Mouse (Mus musculus) heart, adult 8-10 months (tissue): ENCODE data around the gene Slc23a4. TPM values are rescaled to one million over a fixed set of nuclear protein-coding genes. Genes with fewer than 3 reads are reported as not detected.

ENCODE experiments used
- DNase-seq: peaks from one replicate; pipeline ENCODE4 v3.0.0; 2022; ENCODE audit warnings: low spot score
- total RNA-seq, 4 experiments: library from RNA; stranded (reverse); gene quantifications; 2 replicates each; pipeline ENCODE4 v1.2.4; 2022

Gene Slc23a4
- total RNA-seq, 4 experiments from 2014 or later, result 0.31 to 0.32 TPM; not detected in 2

- no peak for DNase-seq
These were observed 32.4 kb downstream of the Slc23a4 start for GRCm38 (mm10) chr6:34955862-34956241.

GRCm38 (mm10) chr6:34954926-34955861 lies 33.0 kb downstream of the Slc23a4 start:
- DNase-seq, result no peak

- DNase-seq, result no peak
These were observed 36.1 kb downstream of the Slc23a4 start for GRCm38 (mm10) chr6:34951956-34952667.

DNA sequence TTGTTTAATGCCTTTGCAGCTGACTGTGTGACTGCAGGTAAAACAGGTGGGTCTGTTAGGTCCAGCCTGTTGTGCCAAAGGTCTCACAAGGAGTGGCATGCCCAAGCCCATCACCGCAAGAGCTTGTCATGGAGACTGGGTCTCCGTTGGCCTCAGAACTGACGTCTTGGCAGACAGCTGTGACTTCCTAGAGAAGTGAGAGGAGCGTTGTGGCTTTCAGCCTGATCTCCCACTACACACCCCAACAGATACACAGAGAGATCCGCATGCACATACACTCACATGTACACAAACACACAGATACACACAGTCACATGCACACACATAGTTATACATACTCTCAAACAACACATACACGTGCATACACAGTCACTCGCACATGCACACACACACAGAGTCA lies 36.7 kb downstream of the Slc23a4 start:
- DNase-seq, result no peak

DNA sequence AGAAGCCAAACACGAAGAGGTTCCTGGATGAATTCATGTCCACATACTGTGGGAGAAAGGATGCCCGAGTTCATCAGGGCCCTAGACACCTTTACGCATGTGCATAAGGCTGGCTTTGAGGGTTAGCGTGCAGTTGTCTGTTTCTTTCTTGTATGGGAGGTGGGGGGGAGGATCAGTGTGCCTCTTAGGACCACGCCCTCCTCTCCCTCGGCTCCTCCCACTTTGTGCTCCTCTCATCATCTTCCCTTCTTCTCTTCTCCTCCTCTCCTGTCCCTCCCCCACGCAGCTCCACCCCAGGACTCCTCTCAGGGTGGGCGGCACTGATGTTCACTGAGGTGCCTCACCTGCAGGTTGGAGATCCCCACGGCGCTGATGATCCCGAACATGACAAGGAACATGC lies 39.7 kb downstream of the Slc23a4 start:
- no peak for DNase-seq

DNA sequence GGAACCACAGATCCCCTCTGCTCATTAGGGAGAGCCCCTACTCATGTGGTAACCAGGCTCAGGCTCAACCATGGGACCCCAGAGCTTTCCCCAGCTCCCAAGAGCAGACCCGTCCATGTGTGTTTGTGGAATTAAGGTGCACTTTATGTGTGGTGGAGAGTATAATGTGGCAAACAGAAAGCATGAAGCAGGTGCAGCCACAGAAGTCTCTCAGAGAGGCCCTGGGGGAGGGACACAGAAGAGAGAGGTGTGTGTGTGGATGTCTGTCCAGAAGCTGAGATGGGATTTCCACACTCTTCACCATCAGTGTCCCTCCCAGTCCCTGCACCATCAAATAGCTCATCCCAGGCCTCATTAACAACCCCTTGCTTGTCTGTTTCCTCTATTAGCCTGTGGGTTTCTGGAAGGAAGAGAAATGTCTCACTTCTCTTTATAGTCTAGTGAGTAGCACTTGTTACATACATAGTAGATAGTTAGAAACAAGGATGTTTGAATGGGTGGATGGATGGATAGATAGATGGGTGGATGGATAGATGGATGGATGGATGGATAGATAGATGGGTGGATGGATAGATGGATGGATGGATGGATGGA lies 41.6 kb downstream of the Slc23a4 start:
- no peak for DNase-seq

DNA sequence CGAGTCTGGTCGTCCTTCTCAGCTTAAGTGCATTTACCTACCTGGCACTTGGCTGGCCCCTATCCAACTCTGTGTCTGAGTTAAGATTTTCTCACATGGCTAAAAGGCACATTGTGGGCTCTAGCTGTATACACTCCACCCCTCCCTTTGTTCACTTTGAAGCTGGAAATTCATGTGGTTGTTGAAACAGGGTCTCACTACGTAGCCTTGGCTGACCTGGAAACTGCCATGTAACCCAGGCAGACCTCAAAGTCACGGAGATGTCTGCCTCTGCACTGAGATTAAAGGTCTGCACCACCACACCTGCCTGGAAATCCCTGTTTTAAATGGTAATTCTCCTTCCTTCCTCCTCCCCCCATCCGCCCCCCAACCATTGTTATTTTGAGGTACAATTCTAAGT lies 44.7 kb downstream of the Slc23a4 start:
- DNase-seq, result no peak

GRCm38 (mm10) chr6:34942446-34942845 lies 45.8 kb downstream of the Slc23a4 start:
- no peak for DNase-seq

DNA sequence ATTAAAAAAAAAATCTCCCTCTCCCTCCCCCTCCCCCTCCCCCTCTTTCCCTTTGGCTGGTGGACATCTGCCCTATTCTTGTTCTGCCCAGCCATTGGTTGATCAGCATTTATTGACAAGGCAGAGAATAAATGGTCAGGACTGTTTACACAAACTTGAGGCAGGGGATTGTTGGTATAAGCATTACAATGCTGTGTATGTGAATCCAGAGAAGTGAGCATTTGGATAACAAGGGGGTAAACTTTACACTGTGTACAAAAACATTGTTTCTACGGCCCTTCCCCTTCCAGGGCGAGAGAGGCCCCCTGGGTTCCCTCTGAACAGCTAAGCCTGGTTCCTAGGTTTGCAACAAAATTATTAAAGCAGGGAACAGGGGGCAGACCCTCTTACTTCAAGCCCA lies 46.7 kb downstream of the Slc23a4 start:
- DNase-seq, result no peak

DNA sequence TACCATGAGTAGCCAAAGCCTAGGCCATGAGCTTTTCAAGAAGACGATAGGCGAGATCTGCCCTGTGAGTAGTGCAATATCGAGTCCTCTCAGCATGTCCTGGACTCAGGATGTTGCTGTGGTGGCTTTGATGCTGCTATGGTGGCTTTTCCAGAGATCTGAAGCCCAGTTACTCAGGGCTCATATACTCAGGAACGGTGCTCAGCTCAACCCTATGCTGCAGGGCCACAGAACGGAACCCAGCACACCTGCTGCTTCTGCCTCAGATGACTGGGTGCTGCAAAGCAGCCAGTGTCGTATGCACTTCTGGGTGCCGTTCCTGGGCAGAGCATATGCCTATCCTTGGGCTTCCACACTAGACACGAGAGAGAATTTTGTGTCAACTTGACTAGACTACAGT lies 48.8 kb downstream of the Slc23a4 start:
- no peak for DNase-seq

- DNase-seq, result no peak
These were observed 49.3 kb downstream of the Slc23a4 start for GRCm38 (mm10) chr6:34938929-34939325.

DNA sequence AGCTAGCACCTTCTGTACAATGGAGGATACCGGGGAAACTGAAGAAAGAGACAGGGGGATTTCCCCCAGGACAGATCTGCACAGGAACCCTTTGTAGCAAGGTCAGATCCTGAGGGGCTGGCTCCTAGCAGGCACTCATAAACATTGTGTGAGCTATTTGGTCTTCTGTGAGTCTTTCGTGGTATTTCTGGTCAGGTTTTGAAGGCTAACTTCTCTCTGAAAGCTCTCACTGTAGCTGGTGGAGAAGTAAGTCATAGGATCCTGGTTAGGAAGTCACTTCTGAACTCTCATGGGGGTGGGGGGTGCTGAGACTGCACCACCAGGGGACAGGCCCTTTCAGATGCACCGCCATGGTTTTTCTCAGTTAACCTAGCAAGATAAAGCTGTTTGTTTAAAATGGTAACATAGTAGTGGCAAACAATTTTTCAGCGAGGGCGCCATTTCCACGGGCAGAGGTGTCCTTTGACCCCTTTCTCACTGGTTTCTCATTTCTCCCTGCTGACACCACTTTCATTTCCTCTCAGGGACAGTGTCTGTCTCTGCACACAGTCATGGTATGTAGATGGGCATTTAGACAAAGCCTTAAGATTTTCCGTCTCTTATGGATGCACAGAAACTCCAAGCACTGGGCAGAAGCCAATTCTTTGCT lies 49.8 kb downstream of the Slc23a4 start:
- DNase-seq, result no peak

DNA sequence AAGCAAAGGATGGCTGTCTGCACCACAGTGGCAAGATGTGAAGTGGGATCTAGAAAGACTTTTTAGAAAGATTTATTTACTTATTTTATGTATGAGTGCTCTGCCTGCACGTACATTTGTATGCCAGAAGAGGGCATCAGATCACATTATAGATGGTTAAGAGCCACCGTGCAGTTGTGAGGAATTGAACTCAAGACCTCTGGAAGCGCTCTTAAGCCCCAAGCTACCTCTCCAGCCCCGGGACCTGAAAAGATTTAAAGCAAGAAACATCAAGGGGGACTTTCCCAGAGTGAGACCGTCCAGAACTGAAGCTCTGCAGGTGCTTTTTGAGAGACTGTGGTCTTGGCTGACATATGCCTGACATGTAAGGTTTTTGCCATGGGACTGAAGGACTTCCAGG lies 51.5 kb downstream of the Slc23a4 start:
- DNase-seq, result no peak

DNA sequence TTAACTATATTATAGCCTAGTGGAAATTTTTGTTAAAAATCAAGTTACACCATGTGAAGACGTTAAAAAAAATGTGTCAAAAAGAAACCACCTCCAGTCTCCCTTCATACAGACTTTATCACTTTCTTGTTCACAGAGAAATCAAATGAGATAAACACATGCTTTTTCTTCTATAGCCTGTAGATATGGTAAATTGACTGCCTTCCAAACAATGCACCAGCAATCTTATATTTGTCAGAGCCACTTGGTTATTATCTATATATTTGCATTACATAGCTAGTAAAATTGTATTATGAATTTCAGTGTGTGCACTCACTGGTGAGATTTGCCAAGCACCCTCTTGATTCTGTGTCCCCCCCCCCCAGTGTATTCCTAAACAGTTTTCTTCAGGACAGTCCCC lies 55.6 kb downstream of the Slc23a4 start:
- DNase-seq, result no peak

DNA sequence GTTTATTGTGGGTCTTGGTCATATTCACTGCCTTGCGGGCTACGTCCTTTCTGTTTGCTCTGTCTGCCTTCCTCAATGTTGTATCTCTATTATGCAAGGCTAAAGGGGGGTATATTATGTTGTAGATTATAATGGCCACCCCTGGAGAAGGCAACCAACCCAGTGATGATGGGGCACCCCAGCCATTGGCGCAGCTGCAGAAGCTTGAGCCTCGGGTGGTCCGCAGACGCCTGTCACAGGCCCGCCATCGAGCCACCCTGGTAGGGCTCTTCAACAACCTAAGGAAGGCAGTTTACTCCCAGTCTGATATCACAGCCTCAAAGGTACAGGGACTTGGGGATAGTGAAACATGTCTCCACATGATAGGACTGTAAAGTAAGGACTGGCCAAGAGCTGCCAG lies 60.6 kb downstream of the Slc23a4 start:
- DNase-seq, result no peak

GRCm38 (mm10) chr6:34927156-34927555 lies 61.0 kb downstream of the Slc23a4 start:
- DNase-seq, result peak; percentile 58

- peak; percentile 29 for DNase-seq
These were observed 66.3 kb downstream of the Slc23a4 start for GRCm38 (mm10) chr6:34921941-34922340.

- DNase-seq, result no peak
These were observed 67.6 kb downstream of the Slc23a4 start for GRCm38 (mm10) chr6:34920631-34921030.

GRCm38 (mm10) chr6:34919956-34920355 lies 68.2 kb downstream of the Slc23a4 start, which contains the start of gene Stra8:
Gene Stra8 (plus strand): TSS chr6:34920163.
- no peak for DNase-seq

DNA sequence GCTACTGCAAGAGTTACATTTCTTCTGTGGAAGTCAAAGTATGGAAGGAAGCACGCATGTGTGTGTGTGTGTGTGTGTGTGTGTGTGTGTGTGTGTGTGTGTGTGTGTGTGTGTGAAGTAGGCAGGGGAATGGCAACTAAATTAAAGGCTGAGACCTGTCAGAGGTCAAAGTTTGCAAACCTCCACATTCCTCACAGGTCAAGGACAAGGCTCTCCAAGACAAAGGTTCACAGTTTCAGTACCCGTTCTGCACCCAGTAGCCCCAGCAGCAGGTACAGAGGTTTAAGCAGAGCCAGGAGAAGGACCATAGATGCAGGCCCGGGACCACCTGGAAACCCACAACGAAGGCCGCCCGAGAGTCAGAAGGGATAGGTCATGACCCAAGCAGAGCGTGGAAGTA lies 69.1 kb downstream of the Slc23a4 start:
- DNase-seq, result no peak

DNA sequence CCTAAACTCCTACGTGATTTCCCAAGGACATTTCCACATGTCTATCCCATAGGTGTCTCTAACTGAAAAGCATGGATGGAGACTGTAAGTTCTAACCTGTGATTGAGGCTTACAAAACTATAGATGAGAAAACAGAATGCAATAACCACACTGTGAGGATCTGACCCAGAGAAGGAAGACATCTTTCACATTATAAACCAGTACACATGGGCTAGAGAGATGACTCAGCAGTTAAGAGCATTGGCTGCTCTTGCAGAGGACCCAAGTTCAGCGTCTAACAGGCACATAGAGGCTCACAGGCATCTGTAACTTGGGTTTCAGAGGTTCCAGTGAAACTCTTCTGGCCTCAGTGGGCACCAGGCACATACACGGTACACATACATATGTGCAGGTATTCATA lies 73.7 kb downstream of the Slc23a4 start:
- no peak for DNase-seq
